Mouse (Mus musculus) gastrocnemius, adult 2 months (tissue): ENCODE data around the gene Sparc. TPM values are rescaled to one million over a fixed set of nuclear protein-coding genes. Genes with fewer than 3 reads are reported as not detected.

Experiments
- DNase-seq: peaks from one replicate; pipeline ENCODE4 v3.0.0; 2022
- H3K27ac ChIP-seq: fragments of 200-600 bp; 2 replicates; pipeline ENCODE4 v1.8.1; 2022; ENCODE audit warnings: mild to moderate bottlenecking
- H3K4me3 ChIP-seq: fragments of 200-600 bp; 2 replicates; pipeline ENCODE4 v1.8.1; 2022; ENCODE audit warnings: mild to moderate bottlenecking, moderate library complexity
- CTCF ChIP-seq: fragments of 200-600 bp; IDR thresholded peaks from 2 replicates; pipeline ENCODE4 v1.8.1; 2022; ENCODE audit warnings: antibody characterized with exemption, mild to moderate bottlenecking, moderate library complexity
- intact Hi-C: fragments of 180-260 bp; cut with DNase I; formaldehyde crosslinking; loops from one replicate; pipeline ENCODE4 v1.15.1; 2025
- total RNA-seq, 2 experiments: library from RNA; stranded (reverse); gene quantifications; 2 replicates each; pipeline ENCODE4 v1.2.3; 2021

Sparc gene
- total RNA-seq, 2 experiments from 2014 or later, result 276 to 473 TPM

DNA sequence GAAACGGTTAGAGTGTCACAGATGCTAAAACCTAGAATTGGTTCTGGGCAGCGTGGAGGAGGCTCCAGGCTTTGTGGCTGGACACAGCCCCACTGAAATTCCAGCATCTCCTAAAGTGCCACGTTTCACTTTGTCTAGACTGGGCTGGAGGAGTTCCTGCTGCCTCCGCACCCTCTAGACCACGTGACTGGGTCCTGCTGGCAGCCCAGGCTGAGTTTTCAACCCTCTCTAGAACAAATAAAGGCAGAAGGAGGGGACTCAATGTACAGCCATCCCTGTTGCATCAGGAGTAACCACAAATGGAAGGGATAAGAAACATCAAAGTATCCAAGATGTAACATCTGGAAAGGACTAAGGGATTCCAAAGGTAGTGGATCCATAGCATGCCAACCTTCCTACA lies 8.7 kb downstream of the Sparc start:
- intact Hi-C loops, result no loop called here
- TF ChIP-seq CTCF, result no peak
- peak; percentile 64 for DNase-seq
- Histone ChIP-seq H3K27ac (peak overlapping the region; percentile 85), H3K4me3 (peak overlapping the region; percentile 81)

GRCm38 (mm10) chr11:55413416-55413796 lies 9.6 kb downstream of the Sparc start:
- TF ChIP-seq CTCF, result no peak
- DNase-seq, result no peak
- Histone ChIP-seq H3K4me3 (peak overlapping the region; percentile 81), H3K27ac (peak overlapping the region; percentile 85)
- intact Hi-C loops, result no loop called here

DNA sequence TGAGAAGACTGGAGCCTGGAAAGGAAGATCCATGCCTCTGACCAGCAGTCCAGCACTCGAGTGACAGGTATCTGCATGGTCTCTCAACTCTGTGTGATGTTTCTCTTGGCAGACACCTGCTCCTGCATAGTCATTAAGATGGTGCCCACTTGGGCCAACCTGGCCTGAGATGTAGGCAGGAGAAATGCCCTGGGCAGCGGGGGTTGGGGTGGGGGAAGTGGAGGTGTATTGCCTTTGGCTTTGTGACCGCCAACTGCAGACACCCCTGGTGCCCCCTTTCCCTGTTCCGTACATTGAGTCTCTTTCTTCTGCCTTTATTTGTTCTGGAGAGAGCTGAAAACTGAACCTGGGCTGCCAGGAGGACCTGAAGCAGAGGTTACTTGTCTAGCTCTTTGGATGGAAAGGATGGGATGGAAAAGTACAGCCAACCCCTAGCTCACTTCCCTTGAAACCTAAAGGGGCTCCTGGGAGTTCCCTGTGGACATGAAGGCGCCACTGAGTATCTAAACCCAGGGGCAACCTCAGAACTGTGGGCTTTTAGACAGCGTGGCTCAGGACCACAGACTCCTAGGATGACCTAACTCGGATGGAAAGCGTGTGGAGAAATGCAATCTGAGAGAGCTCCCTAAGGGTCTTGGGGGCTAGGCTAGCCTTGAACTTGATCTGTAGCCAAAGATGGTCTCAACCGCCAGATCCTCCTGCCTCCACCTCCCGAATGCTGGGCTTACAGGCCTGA lies 10.1 kb downstream of the Sparc start:
- Histone ChIP-seq H3K27ac (peak overlapping the region; percentile 85), H3K4me3 (peak overlapping the region; percentile 81)
- DNase-seq, result no peak
- intact Hi-C loops, result no loop called here
- TF ChIP-seq CTCF, result no peak

DNA sequence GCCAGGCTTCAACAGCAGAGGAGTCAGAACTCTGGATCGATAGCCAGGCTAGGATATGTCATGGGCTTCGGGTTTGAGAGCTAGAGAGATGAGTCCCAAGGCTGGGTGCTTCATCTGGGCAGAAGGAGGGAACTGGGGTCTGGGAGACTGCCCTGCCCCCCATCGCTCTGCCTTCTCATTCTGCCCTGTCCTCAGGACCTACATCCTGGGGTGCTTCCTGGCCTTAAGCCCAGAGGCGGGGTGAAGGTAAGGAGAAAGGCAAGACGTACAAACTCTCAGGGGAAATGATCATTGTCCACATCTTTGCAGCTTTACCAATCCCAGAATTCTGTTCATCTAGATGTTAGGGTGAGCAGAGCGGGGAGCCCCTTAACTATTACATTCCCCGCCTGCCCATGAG lies 10.9 kb downstream of the Sparc start:
- Histone ChIP-seq H3K27ac (peak overlapping the region; percentile 85), H3K4me3 (peak overlapping the region; percentile 81)
- no peak for TF ChIP-seq CTCF
- intact Hi-C loops, result no loop called here
- peak; percentile 31 for DNase-seq

GRCm38 (mm10) chr11:55410502-55410901 lies 12.5 kb downstream of the Sparc start:
- no peak for TF ChIP-seq CTCF
- DNase-seq, result no peak
- intact Hi-C loops, result no loop called here
- peak overlapping the region; percentile 81 for H3K4me3 ChIP-seq
- peak overlapping the region; percentile 85 for H3K27ac ChIP-seq

DNA sequence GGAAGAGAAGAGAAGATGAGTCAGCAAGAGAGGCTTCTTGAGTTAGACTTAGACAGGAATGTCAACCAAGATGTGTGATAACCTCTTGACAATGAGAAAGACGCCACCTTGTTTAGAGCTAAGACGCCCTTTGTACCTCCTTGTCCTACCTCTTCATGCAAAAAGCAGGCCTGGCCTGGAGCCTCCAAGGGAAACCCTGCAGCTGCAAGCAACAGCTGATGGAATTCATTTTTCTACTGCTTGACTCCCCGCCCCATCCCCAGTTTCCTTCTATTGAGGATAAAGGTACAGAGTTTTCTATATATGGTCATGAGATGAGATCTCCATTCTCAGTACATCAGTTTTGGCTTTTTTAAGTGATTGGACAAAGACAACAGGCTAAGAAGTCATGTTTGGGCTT lies 13.0 kb downstream of the Sparc start:
- DNase-seq, result no peak
- intact Hi-C loops, result no loop called here
- Histone ChIP-seq H3K27ac (peak overlapping the region; percentile 85), H3K4me3 (peak overlapping the region; percentile 27)
- no peak for TF ChIP-seq CTCF

- no peak overlapping the region for H3K4me3 ChIP-seq
- TF ChIP-seq CTCF, result no peak
- H3K27ac ChIP-seq, result peak overlapping the region; percentile 85
- no peak for DNase-seq
- intact Hi-C loops, result no loop called here
Observed at GRCm38 (mm10) chr11:55407133-55407532, 15.8 kb downstream of the Sparc start.

DNA sequence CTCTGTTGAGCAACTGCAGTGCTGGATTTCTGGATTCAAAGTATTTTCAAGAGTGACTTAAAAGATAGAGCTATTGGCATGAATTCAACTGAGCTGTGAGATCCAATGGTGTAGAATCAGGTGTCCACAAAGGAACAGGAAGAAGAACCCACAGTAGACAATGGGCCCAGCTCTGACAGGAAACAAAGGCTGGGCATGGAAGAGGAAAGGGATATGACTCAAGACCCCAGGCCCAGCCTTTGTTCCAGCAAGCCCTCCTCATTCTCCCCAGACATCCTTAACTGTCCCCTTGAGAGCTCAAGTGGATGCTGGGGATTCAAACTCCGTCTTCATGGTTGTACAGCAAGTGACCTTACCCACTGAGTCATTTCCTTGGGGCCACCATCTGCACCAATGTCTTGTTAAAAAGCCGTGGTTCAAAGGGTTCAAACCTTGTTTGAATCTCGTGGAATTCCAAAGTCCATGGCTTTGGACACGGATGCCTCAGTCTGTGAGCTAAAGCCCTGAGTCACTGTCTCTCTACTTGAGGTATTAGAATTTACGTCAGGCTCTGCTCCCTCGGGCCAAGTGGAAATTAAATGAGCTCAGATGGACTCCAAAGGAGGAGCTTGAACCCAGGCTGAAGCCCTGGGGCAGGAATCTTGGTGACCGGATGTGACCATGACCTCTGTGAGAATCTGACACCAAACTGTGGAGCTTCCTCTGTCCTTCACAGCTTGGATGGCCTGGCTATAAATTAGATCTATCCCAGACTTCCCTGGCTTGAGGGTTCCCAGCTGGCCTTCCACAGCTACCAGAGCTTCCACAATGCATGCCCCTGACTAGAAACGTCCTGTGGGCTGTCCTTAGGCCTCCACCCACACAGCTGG lies 17.1 kb downstream of the Sparc start:
- intact Hi-C loops, result loop anchor here (1.0 kb wide), 1 partner anchor 40 kb away; no protein-coding TSS in a partner anchor
- peak; percentile 37 for DNase-seq
- Histone ChIP-seq H3K4me3 (peak overlapping the region; percentile 8; the same call in 1 of the 2 replicates), H3K27ac (peak overlapping the region; percentile 85)
- TF ChIP-seq CTCF, result no peak

DNA sequence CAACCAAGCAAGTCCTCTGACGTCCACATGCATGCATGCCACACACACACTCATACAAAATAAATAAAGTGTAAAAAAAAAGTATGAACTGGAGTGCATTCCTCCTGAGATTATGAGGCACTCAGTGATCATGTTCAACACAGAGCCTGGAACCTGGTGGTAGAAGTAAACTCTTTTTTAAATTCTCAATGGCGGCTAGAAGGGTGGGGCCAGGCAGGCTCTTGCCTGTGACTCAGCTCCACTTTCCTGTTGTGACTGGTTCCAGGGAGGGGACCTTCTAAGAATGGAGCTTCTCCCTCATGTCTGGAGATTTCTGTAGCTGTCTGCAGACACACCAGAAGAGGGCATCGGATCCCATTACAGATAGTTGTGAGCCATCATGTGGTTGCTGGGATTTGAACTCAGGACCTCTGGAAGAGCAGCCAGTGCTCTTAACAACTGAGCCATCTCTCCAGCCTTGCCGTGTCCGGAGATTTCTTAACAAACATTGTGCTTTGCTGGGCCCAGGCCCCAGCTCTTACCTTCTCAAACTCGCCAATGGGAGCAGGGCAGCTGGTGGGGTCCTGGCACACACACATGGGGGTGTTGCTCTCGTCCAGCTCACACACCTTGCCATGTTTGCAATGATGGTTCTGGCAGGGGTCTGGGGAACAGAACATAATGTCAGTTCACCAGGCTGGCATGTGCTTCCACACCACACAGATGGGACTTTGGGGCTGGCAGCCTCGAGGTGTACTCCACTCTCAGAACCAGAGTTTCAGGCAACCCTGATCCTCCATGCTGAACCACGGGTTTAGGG lies 18.1 kb downstream of the Sparc start:
- intact Hi-C loops, result loop anchor here (1.0 kb wide), 1 partner anchor 41 kb away; no protein-coding TSS in a partner anchor
- H3K27ac ChIP-seq, result peak overlapping the region; percentile 85
- peak; percentile 25; the same call in 1 of the 2 replicates for TF ChIP-seq CTCF

DNA sequence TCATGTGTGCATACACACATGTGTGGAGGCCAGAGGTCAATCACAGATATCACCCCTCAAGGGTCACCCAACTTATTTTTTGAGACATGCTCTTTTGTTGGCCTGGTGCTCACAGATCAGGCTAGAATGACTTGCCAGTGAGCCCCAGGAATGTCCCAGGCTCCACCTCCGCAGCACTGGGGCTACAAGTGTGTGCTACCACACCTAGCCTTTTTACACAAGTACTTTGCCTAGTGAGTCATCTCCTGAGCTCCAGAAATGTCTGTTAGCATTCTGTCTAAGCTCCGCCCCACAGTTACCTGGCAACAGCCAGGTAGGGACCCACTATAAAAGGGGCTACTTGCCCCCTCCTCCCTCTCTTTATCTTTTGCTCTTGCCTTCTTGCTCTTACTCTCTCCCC lies 22.1 kb downstream of the Sparc start:
- Histone ChIP-seq H3K4me3 (no peak overlapping the region), H3K27ac (no peak overlapping the region)
- intact Hi-C loops, result no loop called here
- no peak for TF ChIP-seq CTCF
- no peak for DNase-seq

More for the DNA sequence above, 18.1 kb downstream of the Sparc start:
- peak; percentile 30 for DNase-seq
- H3K4me3 ChIP-seq, result no peak overlapping the region

DNA sequence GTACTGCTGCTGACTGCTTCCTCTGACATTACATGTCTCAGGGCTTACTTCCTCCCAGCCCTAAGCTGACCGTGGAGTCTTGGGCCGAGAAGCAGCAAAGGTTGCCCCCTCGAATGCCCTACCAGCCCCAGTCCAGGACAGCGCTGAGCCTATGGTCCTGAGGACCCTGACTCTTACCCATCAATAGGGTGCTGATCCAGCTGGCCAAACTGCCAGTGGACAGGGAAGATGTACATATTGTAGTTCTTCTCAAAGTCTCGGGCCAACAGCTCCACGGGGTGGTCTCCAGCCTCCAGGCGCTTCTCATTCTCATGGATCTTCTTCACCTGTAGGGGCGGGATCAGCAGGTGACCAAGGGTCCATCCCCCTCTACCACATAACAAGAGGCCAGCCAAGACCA lies 24.6 kb downstream of the Sparc start:
- Histone ChIP-seq H3K27ac (peak overlapping the region; percentile 78), H3K4me3 (peak overlapping the region; percentile 26; the same call in 1 of the 2 replicates)
- no peak for TF ChIP-seq CTCF
- no peak for DNase-seq
- intact Hi-C loops, result no loop called here

GRCm38 (mm10) chr11:55397441-55397840 lies 25.5 kb downstream of the Sparc start:
- Histone ChIP-seq H3K27ac (peak overlapping the region; percentile 78), H3K4me3 (no peak overlapping the region)
- DNase-seq, result peak; percentile 65
- intact Hi-C loops, result no loop called here
- no peak for TF ChIP-seq CTCF
